In the genomic region with DNA sequence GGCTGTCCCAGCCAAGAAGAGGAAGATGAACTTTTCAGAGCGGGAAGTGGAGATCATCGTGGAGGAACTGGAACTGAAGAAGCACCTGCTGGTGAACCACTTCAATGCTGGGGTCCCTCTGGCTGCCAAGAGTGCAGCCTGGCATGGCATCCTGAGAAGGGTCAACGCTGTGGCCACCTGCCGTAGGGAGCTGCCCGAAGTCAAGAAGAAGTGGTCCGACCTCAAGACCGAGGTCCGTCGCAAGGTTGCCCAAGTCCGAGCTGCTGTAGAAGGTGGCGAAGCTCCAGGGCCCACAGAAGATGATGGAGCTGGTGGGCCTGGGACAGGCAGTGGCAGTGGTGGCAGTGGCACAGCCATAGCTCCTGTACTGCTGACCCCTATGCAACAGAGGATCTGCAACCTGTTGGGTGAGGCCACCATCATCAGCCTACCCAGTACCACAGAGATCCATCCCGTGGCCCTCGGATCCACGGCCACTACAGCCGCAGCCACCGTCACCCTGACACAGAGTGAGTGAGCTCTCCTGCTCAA, we compare ENCODE assay signal across 8 mouse cellular contexts. TPM values are rescaled to one million over a fixed set of nuclear protein-coding genes. Genes with fewer than 3 reads are reported as not detected.
DNase-seq lines count a peak whose midpoint lies in the region; ATAC-seq and TF ChIP-seq lines count a peak whose summit lies in the region.

No protein-coding gene starts in this region.

- ATAC-seq in frontal cortex, adult (ENCODE audit: low TSS enrichment) = no peak
- no peak for ATAC-seq in heart, postnatal 0 days (ENCODE audit: insufficient read depth, low read depth)
- no peak for ATAC-seq in liver, embryonic 13.5 days (ENCODE audit: low read depth)
- ATAC-seq in stomach, embryonic 16.5 days (ENCODE audit: insufficient read depth, low FRiP score) = no peak

- H3K36me3 ChIP-seq in heart, postnatal 0 days (replicated peaks; ENCODE audit: control insufficient read depth, insufficient read depth, low read length) = peaks cover 16% of the 10 kb centered on the region; the same call in 1 of the 2 replicates
- peaks cover 12% of the 10 kb centered on the region; the same call in 1 of the 2 replicates for H3K36me3 ChIP-seq in liver, embryonic 13.5 days
- 0 out of 2 replicates have a peak, but pooled peaks cover 7% of the 10 kb centered on the region for H3K36me3 ChIP-seq in stomach, embryonic 16.5 days (ENCODE audit: control insufficient read depth, insufficient read depth, low read length)

- peak overlapping the region; percentile 34 for H3K4me3 ChIP-seq in heart, postnatal 0 days (ENCODE audit: low read depth, low read length)
- H3K4me3 ChIP-seq in liver, embryonic 13.5 days (replicated peaks) = peak overlapping the region; percentile 54
- peak overlapping the region; percentile 45 for H3K4me3 ChIP-seq in stomach, embryonic 16.5 days (replicated peaks; ENCODE audit: low read length)

- H3K27ac ChIP-seq in heart, postnatal 0 days (ENCODE audit: low read depth) = peak overlapping the region; percentile 78
- H3K27ac ChIP-seq in liver, embryonic 13.5 days = peak overlapping the region; percentile 71
- peak overlapping the region; percentile 83 for H3K27ac ChIP-seq in stomach, embryonic 16.5 days (ENCODE audit: low read length)

- no peak for TF ChIP-seq CTCF in heart, postnatal 0 days (IDR thresholded peaks at IDR 0.05; ENCODE audit: low read depth)

- H3K27me3 ChIP-seq in heart, postnatal 0 days (ENCODE audit: control insufficient read depth, insufficient read depth, low read length) = no peaks in the 10 kb centered on the region
- H3K27me3 ChIP-seq in liver, embryonic 13.5 days = no peaks in the 10 kb centered on the region
- H3K27me3 ChIP-seq in stomach, embryonic 16.5 days (ENCODE audit: control insufficient read depth, insufficient read depth, low read length) = no peaks in the 10 kb centered on the region

- peak; percentile 42 to 55 for DNase-seq in frontal cortex, postnatal 10 days (ENCODE audit: low spot score in 2 of 2)
- DNase-seq in right cerebral cortex, postnatal 36 days (ENCODE audit: low spot score in 2 of 2) = peak; percentile 16 to 22
- no peak for DNase-seq in right cerebral cortex, adult 18-20 months
- DNase-seq in heart, postnatal 0 days (ENCODE audit: low spot score) = no peak
- DNase-seq in liver, embryonic 13.5 days = no peak
- DNase-seq in yolk sac, embryonic 10.5 days (ENCODE audit: low spot score) = no peak

- peaks cover 51% of the 10 kb centered on the region for H3K4me1 ChIP-seq in heart, postnatal 0 days (ENCODE audit: control insufficient read depth, insufficient read depth)
- H3K4me1 ChIP-seq in liver, embryonic 13.5 days (replicated peaks) = peaks cover 54% of the 10 kb centered on the region
- peaks cover 34% of the 10 kb centered on the region for H3K4me1 ChIP-seq in stomach, embryonic 16.5 days (ENCODE audit: control insufficient read depth, insufficient read depth, low read length)

- H3K9me3 ChIP-seq in heart, postnatal 0 days (replicated peaks; ENCODE audit: control insufficient read depth, low read length) = no peaks in the 10 kb centered on the region
- H3K9me3 ChIP-seq in liver, embryonic 13.5 days (replicated peaks) = no peaks in the 10 kb centered on the region
- H3K9me3 ChIP-seq in stomach, embryonic 16.5 days (replicated peaks; ENCODE audit: control insufficient read depth, low read length) = no peaks in the 10 kb centered on the region

- H3K9ac ChIP-seq in heart, postnatal 0 days (replicated peaks; ENCODE audit: low read depth, low read length) = peak overlapping the region; percentile 39; the same call in 1 of the 2 replicates
- H3K9ac ChIP-seq in liver, embryonic 13.5 days = peak overlapping the region; percentile 62
- peak overlapping the region; percentile 63 for H3K9ac ChIP-seq in stomach, embryonic 16.5 days (ENCODE audit: low read length)

- peak overlapping the region; percentile 58 for H3K4me2 ChIP-seq in heart, postnatal 0 days (ENCODE audit: low read depth, low read length)
- peak overlapping the region; percentile 69 for H3K4me2 ChIP-seq in liver, embryonic 13.5 days
- peak overlapping the region; percentile 95 for H3K4me2 ChIP-seq in stomach, embryonic 16.5 days (ENCODE audit: low read depth, low read length)

- TF ChIP-seq EP300 in heart, postnatal 0 days (IDR thresholded peaks at IDR 0.05; ENCODE audit: low read depth) = no peak

- WGBS in heart, postnatal 0 days = 94% methylated on average over 16 of the region's 16 CpGs
- 85% methylated on average over 16 of the region's 16 CpGs for whole genome bisulfite sequencing in liver, embryonic 13.5 days (ENCODE audit: insufficient replicate concordance)
- WGBS in stomach, embryonic 16.5 days = 93% methylated on average over 16 of the region's 16 CpGs

RNA-seq across cellular contexts. Expression of a gene that starts 1.3 kb away (rescaled TPM):
- total RNA-seq in heart, postnatal 0 days (2014; rRNA removed; ENCODE audit: low replicate concordance) = 12.5 and 16.0 TPM in 2 replicates
- 6.5 and 6.6 TPM in 2 replicates for polyA plus RNA-seq in heart, postnatal 0 days (2015; fragmentation: Nextera tagmentation; extraction: Ambion mirVana)
- polyA plus RNA-seq in liver, embryonic 13.5 days (2015; fragmentation: Nextera tagmentation; extraction: Ambion mirVana) = 8.7 and 9.2 TPM in 2 replicates
- 15.4 and 16.9 TPM in 2 replicates for polyA plus RNA-seq in stomach, embryonic 16.5 days (2015; fragmentation: Nextera tagmentation; extraction: Ambion mirVana)

RNA-seq across cellular contexts. Expression of a gene that starts 2.2 kb away (rescaled TPM):
- total RNA-seq in heart, postnatal 0 days (2014; rRNA removed; ENCODE audit: low replicate concordance) = 3.2 and 4.2 TPM in 2 replicates
- 3.3 and 3.5 TPM in 2 replicates for polyA plus RNA-seq in heart, postnatal 0 days (2015; fragmentation: Nextera tagmentation; extraction: Ambion mirVana)
- polyA plus RNA-seq in liver, embryonic 13.5 days (2015; fragmentation: Nextera tagmentation; extraction: Ambion mirVana) = 2.2 and 2.4 TPM in 2 replicates
- polyA plus RNA-seq in stomach, embryonic 16.5 days (2015; fragmentation: Nextera tagmentation; extraction: Ambion mirVana) = 5.1 and 5.7 TPM in 2 replicates

RNA-seq across cellular contexts. Expression of a gene that starts 56.8 kb away (rescaled TPM):
- 33.9 and 46.7 TPM in 2 replicates for total RNA-seq in heart, postnatal 0 days (2014; rRNA removed; ENCODE audit: low replicate concordance)
- polyA plus RNA-seq in heart, postnatal 0 days (2015; fragmentation: Nextera tagmentation; extraction: Ambion mirVana) = 62.6 and 65.4 TPM in 2 replicates
- 14.1 and 15.5 TPM in 2 replicates for polyA plus RNA-seq in liver, embryonic 13.5 days (2015; fragmentation: Nextera tagmentation; extraction: Ambion mirVana)
- polyA plus RNA-seq in stomach, embryonic 16.5 days (2015; fragmentation: Nextera tagmentation; extraction: Ambion mirVana) = 23.7 and 26.7 TPM in 2 replicates

Comparison
In these comparisons a context has a peak if more than half of its experiments do, and no peak if none do; other contexts are left out.
1. DNase-seq: peak in frontal cortex, postnatal 10 days (2 of 2) and right cerebral cortex, postnatal 36 days (2 of 2); none in right cerebral cortex, adult 18-20 months (single experiment), heart, postnatal 0 days (single experiment), liver, embryonic 13.5 days (single experiment) and yolk sac, embryonic 10.5 days (single experiment).
2. Peak in every context shown above with its lines, with median percentiles within 50 percentile points of each other: H3K27ac ChIP-seq, H3K4me2 ChIP-seq, H3K4me3 ChIP-seq and H3K9ac ChIP-seq.